ENCODE assay signal across 8 mouse cellular contexts in the genomic region with DNA sequence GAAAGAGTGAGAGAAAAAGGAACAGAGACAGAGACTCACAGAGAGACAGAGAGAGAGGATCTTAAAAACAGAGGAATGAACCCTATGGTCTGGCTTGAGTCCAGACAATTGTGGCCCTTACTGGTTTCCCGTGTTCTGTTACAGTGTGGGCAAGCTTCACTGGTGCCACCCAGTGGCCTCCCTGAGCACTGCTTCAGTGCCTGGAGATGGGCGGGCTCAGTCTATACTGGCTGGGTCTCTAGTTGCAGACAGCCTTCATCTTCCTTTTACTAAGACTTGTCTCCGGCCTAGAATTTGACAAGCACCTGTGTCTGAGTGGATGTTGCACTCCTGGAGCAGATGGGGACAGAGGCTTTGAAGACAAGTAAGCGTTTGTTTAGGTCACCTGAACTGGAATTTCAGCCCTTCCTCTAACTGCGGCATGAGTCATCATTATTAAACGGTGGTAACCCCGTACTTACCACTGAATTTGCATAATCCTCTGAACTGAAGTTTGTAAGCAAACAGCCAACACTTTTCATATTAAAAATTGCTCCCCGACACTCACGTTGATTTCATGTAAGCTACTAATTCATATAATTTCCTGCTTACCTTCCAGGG. TPM values are rescaled to one million over a fixed set of nuclear protein-coding genes. Genes with fewer than 3 reads are reported as not detected.
DNase-seq lines count a peak whose midpoint lies in the region; ATAC-seq and TF ChIP-seq lines count a peak whose summit lies in the region.

No protein-coding gene starts in this region.

- TF ChIP-seq POLR2A in cerebellum, adult 2 months (IDR thresholded peaks at IDR 0.05; ENCODE audit: borderline replicate concordance, insufficient read depth, low read length) = no peak

- no peaks in the 10 kb centered on the region for H3K9me3 ChIP-seq in hindbrain, postnatal 0 days (ENCODE audit: low read length)

- ATAC-seq in hindbrain, postnatal 0 days = peak; percentile 69; the same call in 1 of the 2 replicates

- no peaks in the 10 kb centered on the region for H3K4me1 ChIP-seq in cerebellum, adult 2 months (ENCODE audit: control insufficient read depth, insufficient read depth, low read length)
- no peaks in the 10 kb centered on the region for H3K4me1 ChIP-seq in hindbrain, postnatal 0 days (ENCODE audit: insufficient read depth, low read length)

- H3K27ac ChIP-seq in cerebellum, adult 2 months (ENCODE audit: insufficient read depth, low read length) = no peak overlapping the region
- no peak overlapping the region for H3K27ac ChIP-seq in hindbrain, postnatal 0 days

- no peak overlapping the region for H3K4me2 ChIP-seq in hindbrain, postnatal 0 days (ENCODE audit: low read depth, low read length)

- WGBS in cerebellum, adult 2 months = 64% methylated on average over 9 of the region's 9 CpGs
- 61% methylated on average over 9 of the region's 9 CpGs for WGBS in hindbrain, postnatal 0 days

- H3K4me3 ChIP-seq in cerebellum, adult 2 months (replicated peaks; ENCODE audit: insufficient read depth, low read depth, low read length) = no peak overlapping the region
- no peak overlapping the region for H3K4me3 ChIP-seq in hindbrain, postnatal 0 days (ENCODE audit: low read length)

- DNase-seq in T-cell, adult 2 months (ENCODE audit: low spot score) = peak; percentile 75
- DNase-seq in cerebellum, adult 2 months = peak; percentile 64 to 71
- peak; percentile 57 for DNase-seq in forelimb bud, embryonic 11.5 days (ENCODE audit: low read depth, low spot score)
- peak; percentile 59 for DNase-seq in hindbrain, postnatal 0 days (ENCODE audit: low spot score)
- DNase-seq in left cerebral cortex, adult 11 months (ENCODE audit: low spot score) = peak; percentile 77
- DNase-seq in lung, postnatal 4 days = peak; percentile 74 to 81
- DNase-seq in right cerebral cortex, postnatal 36 days (ENCODE audit: low spot score in 2 of 2) = peak; percentile 59 to 67
- DNase-seq in yolk sac, embryonic 10.5 days (ENCODE audit: low spot score) = peak; percentile 60

- no peak overlapping the region for H3K9ac ChIP-seq in hindbrain, postnatal 0 days (replicated peaks; ENCODE audit: low read length)

- no peaks in the 10 kb centered on the region for H3K27me3 ChIP-seq in cerebellum, adult 2 months (ENCODE audit: control insufficient read depth, insufficient read depth, low read length)
- H3K27me3 ChIP-seq in hindbrain, postnatal 0 days (ENCODE audit: insufficient read depth, low read length) = no peaks in the 10 kb centered on the region

- H3K36me3 ChIP-seq in hindbrain, postnatal 0 days (ENCODE audit: insufficient read depth, low read length) = no peaks in the 10 kb centered on the region

- peak; percentile 86 for TF ChIP-seq CTCF in cerebellum, adult 2 months (IDR thresholded peaks at IDR 0.05; ENCODE audit: borderline replicate concordance, insufficient read depth, low read depth, low read length)
- peak; percentile 80 for TF ChIP-seq CTCF in hindbrain, postnatal 0 days (IDR thresholded peaks at IDR 0.05; ENCODE audit: low read depth)

RNA-seq across cellular contexts. Expression of a gene that starts 18.9 kb away (rescaled TPM):
- 0.68 and 1.1 TPM in 2 replicates for polyA plus RNA-seq in cerebellum, adult 2 months (2012; rRNA removed)
- total RNA-seq in hindbrain, postnatal 0 days (2014; rRNA removed) = not detected in 2 replicates
- 0.48 and 0.68 TPM in 2 replicates for polyA plus RNA-seq in hindbrain, postnatal 0 days (2015; fragmentation: Nextera tagmentation; extraction: Ambion mirVana)
